Mouse (Mus musculus): ENCODE measurements around the gene Suclg1. TPM values are rescaled to one million over a fixed set of nuclear protein-coding genes. Genes with fewer than 3 reads are reported as not detected.

Suclg1 gene
- total RNA-seq, 2 experiments from 2014 or later, result 99.9 to 153 TPM

DNA sequence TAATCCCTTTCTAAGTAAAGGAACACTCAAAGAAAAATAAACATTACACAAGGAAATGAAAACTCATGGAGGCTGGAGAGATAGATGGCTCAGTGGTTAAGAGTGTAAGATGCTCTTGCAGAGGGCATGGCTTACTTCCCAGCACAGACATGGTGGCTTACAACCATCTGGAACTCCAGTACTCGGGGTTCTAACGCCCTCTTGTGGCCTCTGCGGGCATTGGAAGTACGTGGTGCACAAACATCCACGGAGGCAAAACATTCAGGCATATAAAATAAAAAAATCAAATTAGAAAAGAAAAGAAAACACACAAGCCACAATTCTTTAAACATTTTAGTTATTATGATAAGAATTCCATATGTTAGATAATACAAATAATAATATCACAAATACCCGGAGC is 63.2 kb downstream of the Suclg1 start:
- ATAC-seq (replicated peaks; ENCODE audit: low FRiP score, low TSS enrichment, poor library complexity, severe bottlenecking), result no peak

DNA sequence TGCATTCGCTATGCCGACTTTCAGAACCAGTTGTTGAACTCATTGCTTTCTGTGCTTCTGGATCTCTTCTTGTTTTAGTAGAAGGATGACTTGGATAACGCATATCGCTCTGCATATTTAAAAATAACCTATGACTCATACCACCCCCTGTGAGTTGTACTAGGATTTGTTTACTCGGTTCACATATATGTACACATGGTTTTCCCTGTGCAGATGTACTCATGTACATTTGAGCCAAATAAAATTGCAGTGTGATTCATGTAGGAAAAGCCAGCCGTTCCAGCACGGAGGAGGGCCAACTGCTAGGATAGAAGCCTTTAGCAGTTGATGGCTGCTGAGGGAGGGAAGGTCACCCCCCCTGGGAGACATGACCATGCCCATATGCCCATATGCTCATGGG is 63.6 kb downstream of the Suclg1 start:
- no peak for ATAC-seq (replicated peaks; ENCODE audit: low FRiP score, low TSS enrichment, poor library complexity, severe bottlenecking)

- 0 out of 2 replicates have a peak, but pooled peaks have one; percentile 14 for ATAC-seq (replicated peaks; ENCODE audit: low FRiP score, low TSS enrichment, poor library complexity, severe bottlenecking)
Measured at GRCm38 (mm10) chr6:73314923-73315603, 66.9 kb downstream of the Suclg1 start.

GRCm38 (mm10) chr6:73322306-73322705 is 74.1 kb downstream of the Suclg1 start:
- ATAC-seq (replicated peaks; ENCODE audit: low FRiP score, low TSS enrichment, poor library complexity, severe bottlenecking), result no peak

Other genes starting within 250 kb of the Suclg1 start
- gene Dnah6, start 26.7 kb upstream of the Suclg1 start, total RNA-seq (2014; fragmentation: Nextera tagmentation), result not detected in 2 replicates
- 0.04 TPM in 1 of 2 replicates, not detected in the other for gene Dnah6, start 26.7 kb upstream of the Suclg1 start, total RNA-seq (2017)
- gene 4931417E11Rik, start 221.3 kb downstream of the Suclg1 start, total RNA-seq (2014; fragmentation: Nextera tagmentation), result not detected in 2 replicates
- not detected in 2 replicates for gene 4931417E11Rik, start 221.3 kb downstream of the Suclg1 start, total RNA-seq (2017)